Mouse (Mus musculus) forebrain, embryonic 15.5 days (tissue): Measurements from ENCODE around the gene Iqcf4. TPM values are rescaled to one million over a fixed set of nuclear protein-coding genes. Genes with fewer than 3 reads are reported as not detected.

Source experiments
- polyA plus RNA-seq: library from polyadenylated mRNA; unstranded; fragments of >200 nt; fragmentation: Nextera tagmentation; extraction: Ambion mirVana; gene quantifications from 2 replicates; pipeline ENCODE4 v1.2.1, GENCODE M21; 2015

The Iqcf4 gene
- polyA plus RNA-seq, 1 experiment from 2014 or later, result not detected

Other genes with a start within 250 kb of the Iqcf4 start
- gene Dusp7, start 202.4 kb downstream of the Iqcf4 start, polyA plus RNA-seq, result 9.2 and 10.4 TPM in 2 replicates
- gene Rpl29, start 141.5 kb downstream of the Iqcf4 start, polyA plus RNA-seq, result 615 and 643 TPM in 2 replicates
- gene Acy1, start 132.7 kb downstream of the Iqcf4 start, polyA plus RNA-seq, result 33.1 and 36.4 TPM in 2 replicates
- 5.6 and 6.9 TPM in 2 replicates for gene Abhd14b, start 123.5 kb downstream of the Iqcf4 start, polyA plus RNA-seq
- 64.8 and 68.5 TPM in 2 replicates for gene Abhd14a, start 123.3 kb downstream of the Iqcf4 start, polyA plus RNA-seq
- gene Pcbp4, start 117.7 kb downstream of the Iqcf4 start, polyA plus RNA-seq, result 251 and 266 TPM in 2 replicates
- 0.64 and 0.75 TPM in 2 replicates for gene Gpr62, start 105.1 kb downstream of the Iqcf4 start, polyA plus RNA-seq
- gene Rrp9, start 95.0 kb downstream of the Iqcf4 start, polyA plus RNA-seq, result 57.9 and 60.9 TPM in 2 replicates
- gene Parp3, start 94.0 kb downstream of the Iqcf4 start, polyA plus RNA-seq, result 0.41 and 0.47 TPM in 2 replicates
- gene Iqcf1, start 71.0 kb downstream of the Iqcf4 start, polyA plus RNA-seq, result not detected in 2 replicates
- not detected in 2 replicates for gene Iqcf5, start 56.4 kb downstream of the Iqcf4 start, polyA plus RNA-seq
- not detected in 2 replicates for gene Iqcf3, start 9.4 kb downstream of the Iqcf4 start, polyA plus RNA-seq
- not detected in 2 replicates for gene Iqcf6, start 55.6 kb upstream of the Iqcf4 start, polyA plus RNA-seq
- 9.2 and 9.7 TPM in 2 replicates for gene Grm2, start 85.1 kb upstream of the Iqcf4 start, polyA plus RNA-seq
- gene Tex264, start 114.9 kb upstream of the Iqcf4 start, polyA plus RNA-seq, result 49.0 and 49.3 TPM in 2 replicates
- gene Rad54l2, start 218.2 kb upstream of the Iqcf4 start, polyA plus RNA-seq, result 8.0 and 8.3 TPM in 2 replicates